Mouse (Mus musculus) CH12.LX (cell line): ENCODE measurements around the gene Oas3. TPM values are rescaled to one million over a fixed set of nuclear protein-coding genes. Genes with fewer than 3 reads are reported as not detected.

Source experiments
- DNase-seq: peaks from one replicate; pipeline ENCODE4 v3.0.0-alpha.2; 2013; ENCODE audit errors: extremely low read depth
- H3K27ac ChIP-seq: 2 replicates; pipeline ENCODE4 v1.5.1; 2012; ENCODE audit warnings: low read depth, mild to moderate bottlenecking, control low read depth, moderate library complexity; ENCODE audit not compliant: insufficient read depth
- H3K27me3 ChIP-seq: replicated peaks from 2 replicates; pipeline ENCODE3; 2012; ENCODE audit warnings: inconsistent platforms
- H3K36me3 ChIP-seq, 2 experiments: replicated peaks in 1 of 2; 2 replicates each; pipeline versions ENCODE3 to v1.6.1; 2012; ENCODE audit warnings: inconsistent platforms in 1 of 2, low read length in 1 of 2, mild to moderate bottlenecking in 1 of 2, mixed read lengths in 1 of 2, moderate library complexity in 1 of 2; ENCODE audit not compliant: control insufficient read depth in 1 of 2, insufficient read depth in 1 of 2
- H3K4me1 ChIP-seq, 2 experiments: 2 replicates each; pipeline ENCODE4 v1.6.1; 2012; ENCODE audit warnings: inconsistent platforms in 1 of 2, moderate library complexity in 1 of 2; ENCODE audit not compliant: insufficient read depth in 2 of 2, control insufficient read depth in 1 of 2
- H3K4me2 ChIP-seq: 2 replicates; pipeline ENCODE4 v1.6.1; 2012; ENCODE audit warnings: low read depth, mild to moderate bottlenecking, control low read depth; ENCODE audit not compliant: poor library complexity, insufficient read depth, severe bottlenecking
- H3K4me3 ChIP-seq, 3 experiments: fragments of 150-350 bp in 1 of 3; sonication (generic) in 1 of 3; replicated peaks in 1 of 3; 2 replicates each; pipeline versions ENCODE3 to v1.5.1; 2011 to 2012; ENCODE audit warnings: low read depth in 2 of 3, low read length in 2 of 3, mild to moderate bottlenecking in 2 of 3, moderate library complexity in 2 of 3, control low read depth in 1 of 3, improper control_type of control experiment in 1 of 3, inconsistent platforms in 1 of 3, mixed read lengths in 1 of 3; ENCODE audit not compliant: poor library complexity in 1 of 3
- H3K79me2 ChIP-seq: replicated peaks from 2 replicates; pipeline ENCODE4 v1.6.1; 2012; ENCODE audit warnings: mild to moderate bottlenecking, moderate library complexity; ENCODE audit not compliant: control insufficient read depth, poor library complexity, insufficient read depth, severe bottlenecking; ENCODE audit errors: extremely low read depth
- H3K9ac ChIP-seq: 2 replicates; pipeline ENCODE4 v1.6.1; 2012; ENCODE audit warnings: low read depth, mild to moderate bottlenecking, control low read depth, moderate library complexity; ENCODE audit not compliant: insufficient read depth
- H3K9me3 ChIP-seq: replicated peaks from 2 replicates; pipeline ENCODE3; 2012; ENCODE audit warnings: low read length, inconsistent platforms, mixed read lengths
- CHD2 ChIP-seq: IDR thresholded peaks from 2 replicates; pipeline ENCODE4 v1.6.1; 2011; ENCODE audit warnings: low read length, improper control_type of control experiment
- CTCF ChIP-seq, 2 experiments: IDR thresholded peaks in 1 of 2; conservative IDR thresholded peaks in 1 of 2; 2 replicates each; pipeline ENCODE4 v1.5.1; 2011 to 2012; ENCODE audit warnings: low read depth in 2 of 2, low read length in 2 of 2, improper control_type of control experiment in 1 of 2, inconsistent platforms in 1 of 2, mild to moderate bottlenecking in 1 of 2, moderate library complexity in 1 of 2
- E2F4 ChIP-seq: IDR thresholded peaks from 2 replicates; pipeline ENCODE4 v1.6.1; 2011; ENCODE audit warnings: low read depth, low read length, improper control_type of control experiment; ENCODE audit not compliant: insufficient replicate concordance
- ELF1 ChIP-seq: IDR thresholded peaks from 2 replicates; pipeline ENCODE4 v1.6.1; 2014; ENCODE audit warnings: low read depth, mild to moderate bottlenecking, inconsistent platforms, low read length, improper control_type of control experiment
- ETS1 ChIP-seq: conservative IDR thresholded peaks from 2 replicates; pipeline ENCODE4 v1.6.1; 2012; ENCODE audit warnings: low read depth, mild to moderate bottlenecking, inconsistent platforms, low read length, improper control_type of control experiment, moderate library complexity
- IRF4 ChIP-seq: IDR thresholded peaks from 2 replicates; pipeline ENCODE4 v1.6.1; 2014; ENCODE audit warnings: low read depth, mild to moderate bottlenecking, inconsistent platforms, low read length, improper control_type of control experiment
- JUND ChIP-seq: conservative IDR thresholded peaks from 2 replicates; pipeline ENCODE4 v1.6.1; 2011; ENCODE audit warnings: low read depth, low read length, improper control_type of control experiment
- KAT2A ChIP-seq: IDR thresholded peaks from 2 replicates; pipeline ENCODE4 v1.6.1; 2012; ENCODE audit warnings: low read length, improper control_type of control experiment, inconsistent platforms; ENCODE audit not compliant: insufficient replicate concordance
- MAFK ChIP-seq: IDR thresholded peaks from 2 replicates; pipeline ENCODE4 v1.6.1; 2011; ENCODE audit warnings: low read length, improper control_type of control experiment; ENCODE audit not compliant: insufficient replicate concordance
- MAZ ChIP-seq: IDR thresholded peaks from 2 replicates; pipeline ENCODE4 v1.6.1; 2012; ENCODE audit warnings: low read depth, mild to moderate bottlenecking, inconsistent platforms, low read length, improper control_type of control experiment, moderate library complexity
- MXI1 ChIP-seq: IDR thresholded peaks from 2 replicates; pipeline ENCODE4 v1.6.1; 2011; ENCODE audit warnings: mild to moderate bottlenecking, low read depth, low read length, improper control_type of control experiment
- NELFE ChIP-seq: IDR thresholded peaks from 2 replicates; pipeline ENCODE4 v1.6.1; 2011; ENCODE audit warnings: low read depth, low read length, improper control_type of control experiment
- NRF1 ChIP-seq: IDR thresholded peaks from 2 replicates; pipeline ENCODE4 v1.6.1; 2014; ENCODE audit warnings: low read depth, mild to moderate bottlenecking, inconsistent platforms, low read length, improper control_type of control experiment, moderate library complexity
- POLR2A ChIP-seq: IDR thresholded peaks from 2 replicates; pipeline ENCODE4 v1.6.1; 2011; ENCODE audit warnings: low read depth, mild to moderate bottlenecking, improper control_type of control experiment, low read length
- POLR2AphosphoS2 ChIP-seq: IDR thresholded peaks from 2 replicates; pipeline ENCODE4 v1.6.1; 2011; ENCODE audit warnings: low read depth, low read length, improper control_type of control experiment
- RAD21 ChIP-seq: IDR thresholded peaks from 2 replicates; pipeline ENCODE4 v1.6.1; 2011; ENCODE audit warnings: low read depth, mild to moderate bottlenecking, low read length, improper control_type of control experiment, moderate library complexity
- TCF12 ChIP-seq: IDR thresholded peaks from 2 replicates; pipeline ENCODE4 v1.6.1; 2014; ENCODE audit warnings: low read depth, mild to moderate bottlenecking, inconsistent platforms, low read length, improper control_type of control experiment
- ZC3H11A ChIP-seq: IDR thresholded peaks from 2 replicates; pipeline ENCODE4 v1.6.1; 2012; ENCODE audit warnings: low read depth, mild to moderate bottlenecking, inconsistent platforms, low read length, improper control_type of control experiment
- ZNF384 ChIP-seq: IDR thresholded peaks from 2 replicates; pipeline ENCODE4 v1.6.1; 2012; ENCODE audit warnings: low read depth, low read length, improper control_type of control experiment, inconsistent platforms
- dilution Hi-C: fragments of 300-500 bp; cut with MboI; formaldehyde crosslinking; loops from 2 replicates; pipeline ENCODE4 v1.14.3; 2020; ENCODE audit warnings: low sequenced_read_pairs; ENCODE audit not compliant: extremely low pct_unique_long_range_greater_than_20kb, extremely low pct_ligation_motif_present
- in situ Hi-C: fragments of 300-500 bp; cut with MboI; formaldehyde crosslinking; loops from 3 replicates; pipeline ENCODE4 v1.14.3; 2019; ENCODE audit warnings: low sequenced_read_pairs, low pct_ligation_motif_present, low pct_unique_long_range_greater_than_20kb, mixed read lengths
- polyA plus RNA-seq: library from polyadenylated mRNA; unstranded; fragments of >175 nt; gene quantifications from 2 replicates; pipeline ENCODE4 v1.2.1, GENCODE M21; 2012; ENCODE audit warnings: low read depth; ENCODE audit not compliant: insufficient read length
- total RNA-seq, 2 experiments: library from RNA; depleted of rRNA; stranded (reverse); fragments of 300-350 nt in 1 of 2; fragments of >200 nt in 1 of 2; gene quantifications; 2 replicates each; pipeline ENCODE4 v1.2.3; 2012 to 2014

Gene Oas3
- total and polyA plus RNA-seq, 3 experiments, result 0.30 TPM; not detected in 2

DNA sequence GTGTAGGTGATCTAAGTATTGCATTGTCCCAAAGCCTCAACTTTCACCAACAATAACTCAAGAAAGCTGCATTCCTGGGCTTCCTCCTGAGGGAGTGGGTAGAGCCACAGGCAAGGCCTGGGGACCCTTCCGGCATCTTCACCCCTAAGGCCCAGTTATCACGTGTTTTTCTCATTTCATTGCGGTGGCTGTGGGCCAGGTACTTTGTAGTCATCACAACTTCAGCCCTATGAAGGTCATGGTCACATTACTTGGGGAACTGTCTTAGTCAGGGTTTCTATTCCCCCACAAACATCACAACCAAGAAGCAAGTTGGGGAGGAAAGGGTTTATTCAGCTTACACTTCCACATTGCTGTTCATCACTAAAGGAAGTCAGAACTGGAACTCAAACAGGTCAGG is 24.7 kb downstream of the Oas3 start:
- Histone ChIP-seq H3K36me3 (no peaks in the 10 kb centered on the region), H3K27me3 (peaks cover 43% of the 10 kb centered on the region), H3K27ac (no peak overlapping the region), H3K4me1 (peaks cover 4 to 11% of the 10 kb centered on the region in 2 experiments; a peak in 3 of 4 replicates), H3K4me2 (no peak overlapping the region), H3K9me3 (peaks cover 4% of the 10 kb centered on the region), H3K79me2 (no peaks in the 10 kb centered on the region), H3K4me3 (no peak overlapping the region), H3K9ac (no peak overlapping the region)
- DNase-seq, result no peak
- TF ChIP-seq RAD21 (no peak), NELFE (no peak), NRF1 (no peak), IRF4 (no peak), POLR2AphosphoS2 (no peak), MAFK (no peak), CTCF (conservative IDR thresholded peaks at IDR 0.05 in 1 of 2, IDR thresholded peaks at IDR 0.05 in 1 of 2; ENCODE audit: low read depth in 2 of 2, low read length in 2 of 2) (no peak), CHD2 (no peak), MAZ (no peak), ZNF384 (no peak), TCF12 (no peak), ZC3H11A (no peak), MXI1 (no peak), POLR2A (no peak), ETS1 (no peak)
- dilution Hi-C loops (no loop called here), in situ Hi-C loops (no loop called here)

DNA sequence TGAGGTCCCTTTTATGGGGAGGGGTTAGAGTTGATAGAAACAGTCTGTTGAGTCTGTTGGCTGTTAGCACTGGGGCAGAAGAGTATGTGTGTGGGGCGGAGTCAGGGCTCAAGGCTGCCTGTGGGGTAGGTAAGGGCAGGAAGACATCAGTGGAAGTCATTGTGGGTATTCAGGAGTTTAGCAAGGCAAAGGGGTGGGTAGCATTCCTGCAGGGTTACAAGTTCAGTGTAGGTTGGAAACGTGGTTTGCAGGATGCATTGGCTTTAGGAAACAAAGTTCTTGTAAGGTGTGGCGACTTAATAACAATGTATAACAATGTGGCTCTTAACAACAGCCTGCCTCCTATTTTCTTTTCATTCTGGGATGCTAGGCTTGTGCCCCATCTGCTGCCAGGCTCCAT is 26.3 kb downstream of the Oas3 start:
- dilution Hi-C loops (no loop called here), in situ Hi-C loops (no loop called here)
- Histone ChIP-seq H3K36me3 (no peaks in the 10 kb centered on the region), H3K9ac (no peak overlapping the region), H3K4me3 (no peak overlapping the region), H3K4me1 (peaks cover 4 to 6% of the 10 kb centered on the region in 2 experiments; a peak in 3 of 4 replicates), H3K27ac (no peak overlapping the region), H3K79me2 (no peaks in the 10 kb centered on the region), H3K4me2 (no peak overlapping the region), H3K9me3 (no peaks in the 10 kb centered on the region), H3K27me3 (peaks cover 44% of the 10 kb centered on the region)
- TF ChIP-seq JUND, result no peak
- TF ChIP-seq NELFE, result no peak
- no peak for TF ChIP-seq ELF1
- no peak for TF ChIP-seq KAT2A
- TF ChIP-seq IRF4, result no peak
- TF ChIP-seq ZC3H11A, result no peak
- no peak for TF ChIP-seq NRF1
- TF ChIP-seq MAZ, result no peak
- TF ChIP-seq E2F4, result no peak
- TF ChIP-seq ETS1, result no peak
- DNase-seq, result no peak
